Mouse (Mus musculus) inflammation-experienced regulatory T-cells, adult 6 months (primary cell): ENCODE data around the gene Krtap26-1. TPM values are rescaled to one million over a fixed set of nuclear protein-coding genes. Genes with fewer than 3 reads are reported as not detected.

ENCODE experiments used
- polyA plus RNA-seq, 3 experiments: library from polyadenylated mRNA; unstranded; fragments of 100-300 nt; shearing (Covaris generic); gene quantifications; one replicate each; pipeline ENCODE4 v1.2.1; 2017

The Krtap26-1 gene
- polyA plus RNA-seq, 3 experiments from 2014 or later: not detected

Other genes with a start within 250 kb of the Krtap26-1 start
- not detected for gene Cldn17, start 140.8 kb downstream of the Krtap26-1 start, polyA plus RNA-seq
- gene Cldn8, start 84.6 kb downstream of the Krtap26-1 start, polyA plus RNA-seq: not detected
- gene Krtap24-1, start 35.5 kb downstream of the Krtap26-1 start, polyA plus RNA-seq: not detected
- not detected for gene 2310079G19Rik, start 20.1 kb downstream of the Krtap26-1 start, polyA plus RNA-seq
- not detected for gene Krtap27-1, start 23.9 kb upstream of the Krtap26-1 start, polyA plus RNA-seq
- gene 2310061N02Rik, start 60.2 kb upstream of the Krtap26-1 start, polyA plus RNA-seq: not detected
- not detected for gene Krtap13-1, start 81.1 kb upstream of the Krtap26-1 start, polyA plus RNA-seq
- not detected for gene Krtap13, start 103.8 kb upstream of the Krtap26-1 start, polyA plus RNA-seq
- not detected for gene 2310034C09Rik, start 111.1 kb upstream of the Krtap26-1 start, polyA plus RNA-seq
- gene 2310057N15Rik, start 126.4 kb upstream of the Krtap26-1 start, polyA plus RNA-seq: not detected
- gene Gm5965, start 130.1 kb upstream of the Krtap26-1 start, polyA plus RNA-seq: not detected
- gene Gm20741, start 164.4 kb upstream of the Krtap26-1 start, polyA plus RNA-seq: not detected
- not detected for gene Krtap15, start 172.4 kb upstream of the Krtap26-1 start, polyA plus RNA-seq
- not detected for gene Krtap14, start 178.3 kb upstream of the Krtap26-1 start, polyA plus RNA-seq
- not detected for gene Krtap19-1, start 221.6 kb upstream of the Krtap26-1 start, polyA plus RNA-seq
- gene Krtap19-2, start 226.5 kb upstream of the Krtap26-1 start, polyA plus RNA-seq: not detected
- not detected for gene Krtap19-3, start 230.2 kb upstream of the Krtap26-1 start, polyA plus RNA-seq
- gene Krtap19-4, start 237.3 kb upstream of the Krtap26-1 start, polyA plus RNA-seq: not detected
- gene Krtap19-5, start 248.7 kb upstream of the Krtap26-1 start, polyA plus RNA-seq: not detected